Mouse (Mus musculus) left cerebral cortex, postnatal 4 days (tissue): ENCODE results near the gene Dhrs1. TPM values are rescaled to one million over a fixed set of nuclear protein-coding genes. Genes with fewer than 3 reads are reported as not detected.
"Not testable (repeated sequence)": the region's sequence is repeated elsewhere in the genome, so short reads cannot be mapped to it uniquely, and the experiment has no call there.

Experiments used
- DNase-seq: peaks from one replicate; pipeline ENCODE4 v3.0.0-alpha.2; 2022
- intact Hi-C: fragments of 180-260 bp; cut with DNase I; formaldehyde crosslinking; loops from one replicate; pipeline ENCODE4 v1.15.1; 2025
- total RNA-seq, 2 experiments: library from RNA; stranded (reverse); gene quantifications; 2 replicates each; pipeline ENCODE4 v1.2.3; 2021

The Dhrs1 gene
- total RNA-seq, 2 experiments from 2014 or later: 63.2 to 75.1 TPM

- intact Hi-C loops: no loop called here
- no peak for DNase-seq
Measured at GRCm38 (mm10) chr14:55765696-55766095, 20.2 kb upstream of the Dhrs1 start, which contains the start of gene Ltb4r1. Ltb4r1 (plus strand) TSS chr14:55765962.

- intact Hi-C loops: no loop called here
- DNase-seq: no peak
Measured at GRCm38 (mm10) chr14:55763166-55763565, 17.7 kb upstream of the Dhrs1 start.

GRCm38 (mm10) chr14:55762001-55762821 is 16.7 kb upstream of the Dhrs1 start:
- peak; percentile 56 for DNase-seq
- intact Hi-C loops: no loop called here

GRCm38 (mm10) chr14:55761163-55761562 is 15.7 kb upstream of the Dhrs1 start, which contains the start of gene Ltb4r2:
Ltb4r2 (plus strand) TSS chr14:55761428.
- intact Hi-C loops: no loop called here
- DNase-seq: no peak

GRCm38 (mm10) chr14:55760156-55760555 is 14.7 kb upstream of the Dhrs1 start:
- intact Hi-C loops: not testable (repeated sequence)
- DNase-seq: peak; percentile 86

GRCm38 (mm10) chr14:55758363-55758784 is 12.9 kb upstream of the Dhrs1 start, which contains the start of gene Cideb:
Cideb (minus strand) TSS chr14:55758458.
- intact Hi-C loops: no loop called here

GRCm38 (mm10) chr14:55757566-55757965 is 12.1 kb upstream of the Dhrs1 start:
- DNase-seq: no peak
- intact Hi-C loops: no loop called here

More at GRCm38 (mm10) chr14:55758363-55758784, 12.9 kb upstream of the Dhrs1 start, which contains the start of gene Cideb:
- DNase-seq: peak; percentile 38

GRCm38 (mm10) chr14:55747051-55747847 is 1.8 kb upstream of the Dhrs1 start:
- intact Hi-C loops: no loop called here
- DNase-seq: no peak

- intact Hi-C loops: loop anchor here (2.0 kb wide), 1 partner anchor 61 kb away; no protein-coding TSS in a partner anchor
- DNase-seq: no peak
Measured at GRCm38 (mm10) chr14:55745861-55746237, 359 bp upstream of the Dhrs1 start.

GRCm38 (mm10) chr14:55743711-55744110 is 1.8 kb downstream of the Dhrs1 start:
- intact Hi-C loops: loop anchor here (2.0 kb wide), 1 partner anchor 59 kb away; no protein-coding TSS in a partner anchor

GRCm38 (mm10) chr14:55737086-55737687 is 8.3 kb downstream of the Dhrs1 start:
- intact Hi-C loops: no loop called here
- DNase-seq: no peak

More at GRCm38 (mm10) chr14:55743711-55744110, 1.8 kb downstream of the Dhrs1 start:
- DNase-seq: peak; percentile 82

GRCm38 (mm10) chr14:55735758-55736157 is 9.7 kb downstream of the Dhrs1 start:
- no peak for DNase-seq
- intact Hi-C loops: no loop called here

GRCm38 (mm10) chr14:55735334-55735733 is 10.2 kb downstream of the Dhrs1 start:
- intact Hi-C loops: no loop called here
- no peak for DNase-seq

- DNase-seq: no peak
- intact Hi-C loops: no loop called here
Measured at GRCm38 (mm10) chr14:55734869-55735268, 10.6 kb downstream of the Dhrs1 start.

- intact Hi-C loops: no loop called here
- no peak for DNase-seq
Measured at GRCm38 (mm10) chr14:55733889-55734288, 11.6 kb downstream of the Dhrs1 start.

GRCm38 (mm10) chr14:55730531-55731032 is 14.9 kb downstream of the Dhrs1 start:
- intact Hi-C loops: no loop called here
- peak; percentile 56 for DNase-seq

- DNase-seq: no peak
- intact Hi-C loops: no loop called here
Measured at GRCm38 (mm10) chr14:55730116-55730515, 15.4 kb downstream of the Dhrs1 start.

- intact Hi-C loops: no loop called here
Measured at GRCm38 (mm10) chr14:55727889-55728685, 17.4 kb downstream of the Dhrs1 start.

GRCm38 (mm10) chr14:55726261-55726660 is 19.2 kb downstream of the Dhrs1 start:
- intact Hi-C loops: no loop called here

More at GRCm38 (mm10) chr14:55727889-55728685, 17.4 kb downstream of the Dhrs1 start:
- DNase-seq: no peak

GRCm38 (mm10) chr14:55724411-55724871 is 21.0 kb downstream of the Dhrs1 start:
- intact Hi-C loops: no loop called here
- no peak for DNase-seq

More at GRCm38 (mm10) chr14:55726261-55726660, 19.2 kb downstream of the Dhrs1 start:
- no peak for DNase-seq
